Comparison of ENCODE assay signal across 7 mouse cellular contexts in the genomic region with DNA sequence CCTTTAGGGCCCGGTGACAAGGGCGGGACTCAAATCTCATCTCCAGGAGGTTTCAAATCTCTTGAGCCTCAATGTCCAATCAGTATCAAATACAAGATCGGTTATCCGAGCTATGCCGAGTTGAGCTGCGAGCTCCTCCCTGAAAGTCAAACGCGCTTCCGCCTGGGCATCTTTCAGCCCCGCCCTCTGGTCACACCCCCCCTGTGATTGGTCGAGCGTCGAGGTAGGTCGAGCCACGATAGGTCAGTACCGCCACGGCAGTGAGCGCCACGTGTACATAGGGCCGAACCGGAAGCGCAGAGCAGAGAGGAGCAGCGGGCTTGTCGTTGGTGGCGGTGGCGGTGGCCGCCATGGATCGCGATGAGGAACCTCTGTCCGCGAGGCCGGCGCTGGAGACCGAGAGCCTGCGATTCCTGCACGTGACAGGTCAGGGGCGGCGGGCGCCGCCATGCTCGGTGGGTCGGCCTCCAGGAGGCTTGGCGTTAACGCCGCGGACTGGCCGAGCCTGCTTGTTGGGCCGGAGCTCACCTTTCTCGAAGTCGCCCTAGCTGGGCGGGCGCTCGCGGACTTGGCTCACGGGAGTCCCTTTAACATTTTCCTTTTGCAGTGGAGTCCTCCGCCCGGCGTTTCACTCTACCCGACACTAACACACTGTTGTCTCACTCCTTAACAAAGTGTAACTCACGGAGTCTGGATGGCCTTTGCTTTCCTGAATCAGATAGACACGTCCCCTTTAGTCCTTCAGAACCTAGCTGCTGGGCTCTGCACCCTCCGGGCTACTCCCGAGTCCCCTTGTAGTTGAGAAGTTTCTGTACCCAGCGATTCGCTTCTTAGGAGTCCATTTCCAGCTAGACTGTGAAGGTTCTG. TPM values are rescaled to one million over a fixed set of nuclear protein-coding genes. Genes with fewer than 3 reads are reported as not detected.
DNase-seq lines count a peak whose midpoint lies in the region; ATAC-seq and TF ChIP-seq lines count a peak whose summit lies in the region.

A gene (plus strand): TSS at position 286 of the 867 bp plus-strand sequence.

- DNase-seq in adrenal gland, adult 8-10 months, result peak; percentile 97
- DNase-seq in embryo, embryonic 9.5 days (ENCODE audit: extremely low spot score), result peak; percentile 96
- DNase-seq in gonadal fat pad, adult 2 months (ENCODE audit: low read depth), result no peak
- DNase-seq in left cerebral cortex, postnatal 4 days, result peak; percentile 97

- ATAC-seq in intestine, postnatal 0 days, result peak; percentile 100
- peak; percentile 100 for ATAC-seq in midbrain, embryonic 12.5 days (ENCODE audit: low FRiP score, low read depth)

- intact Hi-C loops in left cerebral cortex, postnatal 4 days (cut with DNase I), result no loop called here

- peak within 1 kb of the TSS; percentile 81 for H3K9ac ChIP-seq in intestine, postnatal 0 days (ENCODE audit: low read depth, low read length)
- H3K9ac ChIP-seq in midbrain, embryonic 12.5 days (replicated peaks), result peak within 1 kb of the TSS; percentile 61

- TF ChIP-seq POLR2A in small intestine, adult 2 months (IDR thresholded peaks at IDR 0.05; ENCODE audit: low read depth, low read length), result peak; percentile 88

- peak within 1 kb of the TSS; percentile 89 for H3K4me2 ChIP-seq in intestine, postnatal 0 days (replicated peaks; ENCODE audit: low read depth)
- H3K4me2 ChIP-seq in midbrain, embryonic 12.5 days (replicated peaks), result peak within 1 kb of the TSS; percentile 85

- under 1% methylated on average over 65 of the region's 65 CpGs for WGBS in intestine, postnatal 0 days
- WGBS in midbrain, embryonic 12.5 days, result under 1% methylated on average over 65 of the region's 65 CpGs
- under 1% methylated on average over 65 of the region's 65 CpGs for WGBS in small intestine, adult 2 months

- H3K27me3 ChIP-seq in intestine, postnatal 0 days (replicated peaks; ENCODE audit: control insufficient read depth, insufficient read depth, low read length), result no peaks in the 10 kb centered on the region
- no peaks in the 10 kb centered on the region for H3K27me3 ChIP-seq in midbrain, embryonic 12.5 days
- no peaks in the 10 kb centered on the region for H3K27me3 ChIP-seq in small intestine, adult 2 months (ENCODE audit: control insufficient read depth, insufficient read depth, low read length)

- peaks cover 2% of the 10 kb centered on the region; the same call in 1 of the 2 replicates for H3K4me1 ChIP-seq in intestine, postnatal 0 days (replicated peaks; ENCODE audit: control insufficient read depth, insufficient read depth, low read length)
- H3K4me1 ChIP-seq in midbrain, embryonic 12.5 days, result peaks cover 17% of the 10 kb centered on the region
- peaks cover 15% of the 10 kb centered on the region; the same call in 1 of the 2 replicates for H3K4me1 ChIP-seq in small intestine, adult 2 months (ENCODE audit: control insufficient read depth, insufficient read depth, insufficient read length, low read length)

- peak within 1 kb of the TSS; percentile 85 for H3K27ac ChIP-seq in intestine, postnatal 0 days (ENCODE audit: low read depth, low read length)
- peak within 1 kb of the TSS; percentile 76 for H3K27ac ChIP-seq in midbrain, embryonic 12.5 days (replicated peaks)
- peak within 1 kb of the TSS; percentile 45 for H3K27ac ChIP-seq in small intestine, adult 2 months (ENCODE audit: insufficient read depth, low read depth, low read length)

- peak within 1 kb of the TSS; percentile 76 for H3K4me3 ChIP-seq in intestine, postnatal 0 days (ENCODE audit: low read depth, low read length)
- H3K4me3 ChIP-seq in midbrain, embryonic 12.5 days, result peak within 1 kb of the TSS; percentile 61
- peak within 1 kb of the TSS; percentile 83 for H3K4me3 ChIP-seq in small intestine, adult 2 months (ENCODE audit: low read depth, low read length)

- H3K36me3 ChIP-seq in intestine, postnatal 0 days (ENCODE audit: control insufficient read depth, insufficient read depth), result peaks cover 40% of the 10 kb centered on the region
- peaks cover 52% of the 10 kb centered on the region for H3K36me3 ChIP-seq in midbrain, embryonic 12.5 days
- peaks cover 22% of the 10 kb centered on the region for H3K36me3 ChIP-seq in small intestine, adult 2 months (ENCODE audit: control insufficient read depth, insufficient read depth, low read length)

- no peak for TF ChIP-seq CTCF in intestine, postnatal 0 days (IDR thresholded peaks at IDR 0.05; ENCODE audit: low read depth)
- TF ChIP-seq CTCF in small intestine, adult 2 months (IDR thresholded peaks at IDR 0.05; ENCODE audit: extremely low read depth, insufficient read length, insufficient replicate concordance, low read depth, low read length), result no peak

- H3K9me3 ChIP-seq in intestine, postnatal 0 days (ENCODE audit: control insufficient read depth), result no peaks in the 10 kb centered on the region
- H3K9me3 ChIP-seq in midbrain, embryonic 12.5 days, result no peaks in the 10 kb centered on the region

RNA-seq across cellular contexts. Expression of the gene that starts here (rescaled TPM):
- total RNA-seq in adrenal gland, adult 8-10 months (2022), result 100 to 1,000 TPM in 3 of 4 experiments, 10 to 100 TPM in 1; 94.9 to 132 (median 113) TPM
- polyA plus RNA-seq in gonadal fat pad, adult 2 months (2012; rRNA removed), result 90.9 and 97.7 TPM in 2 replicates
- polyA plus RNA-seq in intestine, postnatal 0 days (2015; fragmentation: Nextera tagmentation; extraction: Ambion mirVana), result 155 and 156 TPM in 2 replicates
- total RNA-seq in left cerebral cortex, postnatal 4 days (2021), result 10 to 100 TPM; 41.2 to 41.9 TPM
- polyA plus RNA-seq in midbrain, embryonic 12.5 days (2016; fragmentation: Nextera tagmentation; extraction: Ambion mirVana), result 75.6 and 76.8 TPM in 2 replicates
- polyA plus RNA-seq in small intestine, adult 2 months (2012; rRNA removed), result 107 and 123 TPM in 2 replicates
